Mouse (Mus musculus) midbrain, embryonic 16.5 days (tissue): Measurements from ENCODE around the gene Atp2b1. TPM values are rescaled to one million over a fixed set of nuclear protein-coding genes. Genes with fewer than 3 reads are reported as not detected.

ENCODE experiments used
- ATAC-seq: fragments of 200-750 bp; cut with Nextera tagmentation; 2 replicates; pipeline ENCODE4 v1.8.0; 2017; ENCODE audit warnings: moderate TSS enrichment
- H3K27ac ChIP-seq: fragments of 300-500 bp; sonication (generic); 2 replicates; pipeline ENCODE4 v1.5.1; 2014; ENCODE audit warnings: mild to moderate bottlenecking, low read length, mixed read lengths
- H3K27me3 ChIP-seq: fragments of 300-500 bp; sonication (generic); 2 replicates; pipeline ENCODE4 v1.6.1; 2014; ENCODE audit warnings: low read depth, low read length, mixed read lengths; ENCODE audit not compliant: control insufficient read depth, insufficient read depth
- H3K36me3 ChIP-seq: fragments of 300-500 bp; sonication (generic); 2 replicates; pipeline ENCODE4 v1.6.1; 2014; ENCODE audit warnings: mild to moderate bottlenecking, low read length, moderate library complexity, mixed read lengths; ENCODE audit not compliant: control insufficient read depth, insufficient read depth
- H3K4me1 ChIP-seq: fragments of 300-500 bp; sonication (generic); 2 replicates; pipeline ENCODE4 v1.6.1; 2014; ENCODE audit warnings: mild to moderate bottlenecking, low read length, mixed read lengths; ENCODE audit not compliant: control insufficient read depth, insufficient read depth
- H3K4me2 ChIP-seq: fragments of 300-500 bp; sonication (generic); 2 replicates; pipeline ENCODE4 v1.6.1; 2014; ENCODE audit warnings: mild to moderate bottlenecking, low read length, mixed read lengths
- H3K4me3 ChIP-seq: fragments of 300-500 bp; sonication (generic); 2 replicates; pipeline ENCODE4 v1.5.1; 2014; ENCODE audit warnings: low read depth, mild to moderate bottlenecking, low read length, moderate library complexity, mixed read lengths
- H3K9ac ChIP-seq: fragments of 300-500 bp; sonication (generic); 2 replicates; pipeline ENCODE4 v1.6.1; 2014; ENCODE audit warnings: low read depth, low read length, mixed read lengths
- H3K9me3 ChIP-seq: fragments of 300-500 bp; sonication (generic); replicated peaks from 2 replicates; pipeline ENCODE4 v1.6.1; 2014; ENCODE audit warnings: mild to moderate bottlenecking, low read length, mixed read lengths; ENCODE audit not compliant: control insufficient read depth, poor library complexity, severe bottlenecking
- WGBS: fragments of 180-500 bp; shearing (Covaris S2); extraction: QIAGEN DNeasy Blood & Tissue Kit; methylation state at CpG from one replicate; pipeline ENCODE4 v1.1.7; 2014; 5-methylcytosine and 5-hydroxymethylcytosine counted together
- polyA plus RNA-seq: library from polyadenylated mRNA; unstranded; fragments of >200 nt; fragmentation: Nextera tagmentation; extraction: Ambion mirVana; gene quantifications from 2 replicates; pipeline ENCODE4 v1.2.1, GENCODE M21; 2015

Gene Atp2b1
- polyA plus RNA-seq, 1 experiment from 2014 or later = 246 TPM

GRCm38 (mm10) chr10:99050093-99050492 is 135.9 kb downstream of the Atp2b1 start:
- Histone ChIP-seq H3K4me3 (no peak overlapping the region), H3K4me2 (no peak overlapping the region), H3K36me3 (no peaks in the 10 kb centered on the region), H3K27me3 (no peaks in the 10 kb centered on the region), H3K9ac (no peak overlapping the region), H3K4me1 (no peaks in the 10 kb centered on the region), H3K27ac (no peak overlapping the region), H3K9me3 (no peaks in the 10 kb centered on the region)
- no peak for ATAC-seq
- WGBS = 90% methylated on average over 7 of the region's 7 CpGs

- H3K4me2 ChIP-seq = no peak overlapping the region
- no peak overlapping the region for H3K4me3 ChIP-seq
- no peaks in the 10 kb centered on the region for H3K27me3 ChIP-seq
- H3K9ac ChIP-seq = no peak overlapping the region
- H3K4me1 ChIP-seq = no peaks in the 10 kb centered on the region
- no peaks in the 10 kb centered on the region for H3K36me3 ChIP-seq
- no peaks in the 10 kb centered on the region for H3K9me3 ChIP-seq
- H3K27ac ChIP-seq = no peak overlapping the region
- ATAC-seq = no peak
Measured at GRCm38 (mm10) chr10:99053111-99053510, 138.9 kb downstream of the Atp2b1 start.

GRCm38 (mm10) chr10:99060588-99060987 is 146.4 kb downstream of the Atp2b1 start:
- Histone ChIP-seq H3K27me3 (no peaks in the 10 kb centered on the region), H3K9ac (no peak overlapping the region), H3K4me3 (no peak overlapping the region), H3K4me1 (no peaks in the 10 kb centered on the region), H3K9me3 (no peaks in the 10 kb centered on the region), H3K36me3 (no peaks in the 10 kb centered on the region), H3K4me2 (no peak overlapping the region), H3K27ac (no peak overlapping the region)
- no peak for ATAC-seq
- 89% methylated on average over 7 of the region's 7 CpGs for WGBS

- no peak overlapping the region for H3K4me2 ChIP-seq
- no peaks in the 10 kb centered on the region for H3K36me3 ChIP-seq
- no peak overlapping the region for H3K27ac ChIP-seq
- no peaks in the 10 kb centered on the region for H3K9me3 ChIP-seq
- H3K4me3 ChIP-seq = no peak overlapping the region
- no peak for ATAC-seq
- H3K9ac ChIP-seq = no peak overlapping the region
- no peaks in the 10 kb centered on the region for H3K27me3 ChIP-seq
- H3K4me1 ChIP-seq = no peaks in the 10 kb centered on the region
- WGBS = 92% methylated on average over 10 of the region's 10 CpGs
Measured at GRCm38 (mm10) chr10:99061418-99061817, 147.2 kb downstream of the Atp2b1 start.

- Histone ChIP-seq H3K36me3 (no peaks in the 10 kb centered on the region), H3K9me3 (no peaks in the 10 kb centered on the region), H3K27me3 (no peaks in the 10 kb centered on the region), H3K4me2 (no peak overlapping the region), H3K4me3 (no peak overlapping the region), H3K9ac (no peak overlapping the region), H3K27ac (no peak overlapping the region), H3K4me1 (no peaks in the 10 kb centered on the region)
- WGBS = 85% methylated on average over 5 of the region's 5 CpGs
- no peak for ATAC-seq
Measured at GRCm38 (mm10) chr10:99062546-99062945, 148.3 kb downstream of the Atp2b1 start.

Other genes with a start within 250 kb of the Atp2b1 start
- gene Poc1b, start 192.6 kb downstream of the Atp2b1 start, polyA plus RNA-seq = 10.5 and 11.2 TPM in 2 replicates
- gene Galnt4, start 193.8 kb downstream of the Atp2b1 start, polyA plus RNA-seq = 2.6 and 2.8 TPM in 2 replicates
- gene Phxr2, start 211.9 kb downstream of the Atp2b1 start, polyA plus RNA-seq = not detected in 2 replicates